Mouse (Mus musculus): ENCODE results near the gene Pdha1.

Pdha1 gene

DNA sequence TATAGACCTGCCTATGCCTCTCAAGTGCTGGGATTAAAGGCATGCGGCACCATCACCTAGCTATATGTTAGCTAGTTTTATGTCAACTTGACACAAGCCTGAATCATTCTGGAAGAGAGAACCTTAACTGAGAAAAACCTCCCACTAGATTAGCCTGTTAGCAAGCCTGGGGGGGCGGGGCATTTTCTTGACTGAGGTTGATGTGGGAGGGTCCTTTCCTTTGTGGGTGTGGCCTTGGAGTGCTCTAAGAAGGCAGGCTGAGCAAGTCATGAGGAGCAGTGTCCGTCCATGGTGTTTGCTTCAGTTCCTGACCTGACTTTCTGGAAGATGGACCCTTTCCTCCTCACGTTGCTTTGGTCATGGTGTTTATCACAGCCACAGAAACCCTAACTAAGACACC, 8.6 kb upstream of the Pdha1 start:
- TF ChIP-seq POU5F1 (IDR thresholded peaks at IDR 0.05; ENCODE audit: borderline replicate concordance, low read length) (no peak), CTCF (conservative IDR thresholded peaks at IDR 0.05; ENCODE audit: low read length) (no peak), NANOG (IDR thresholded peaks at IDR 0.05; ENCODE audit: borderline replicate concordance, low read length) (no peak)
- Histone ChIP-seq H3K36me3 (ENCODE audit: insufficient read depth, low read length) (no peaks in the 10 kb centered on the region), H3K4me3 (replicated peaks; ENCODE audit: low read length) (no peak overlapping the region), H3K27me3 (ENCODE audit: insufficient read depth, low read length) (no peaks in the 10 kb centered on the region), H3K4me1 (replicated peaks; ENCODE audit: low read depth, low read length) (no peaks in the 10 kb centered on the region), H3K9me3 (ENCODE audit: low read length) (no peaks in the 10 kb centered on the region)

DNA sequence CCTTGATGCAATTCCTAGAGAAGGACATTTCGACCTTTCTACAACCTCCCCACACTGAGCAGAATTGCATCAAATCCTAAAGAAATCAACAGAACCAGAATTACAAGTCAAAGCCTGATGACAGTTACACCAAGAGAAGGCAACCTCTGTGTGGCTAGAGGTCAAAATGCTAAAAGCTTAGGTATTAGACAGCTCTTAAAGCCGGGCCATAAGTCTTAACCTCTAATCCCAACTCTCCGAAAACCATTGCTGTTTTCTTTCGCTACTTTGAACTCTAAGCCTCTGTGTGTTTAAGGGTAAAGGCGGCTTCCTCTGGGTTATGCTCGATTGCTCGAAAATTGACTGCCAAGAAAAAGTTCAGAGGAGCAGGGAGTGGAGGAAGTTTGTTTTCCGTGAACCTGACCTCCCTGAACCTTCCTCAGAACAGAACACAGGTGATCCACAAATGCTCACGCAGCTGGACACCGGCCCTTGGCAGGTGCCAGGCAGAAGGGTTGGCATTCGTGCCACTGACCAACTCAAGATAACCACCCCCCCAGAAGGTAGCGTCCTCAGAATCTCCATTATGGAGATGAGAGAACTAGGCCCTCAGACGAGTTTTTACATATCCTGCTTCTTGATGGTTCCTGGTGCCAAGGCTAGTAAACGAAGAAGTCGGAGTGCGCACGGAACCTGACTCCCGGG, 894 bp downstream of the Pdha1 start:
- no peaks in the 10 kb centered on the region for H3K9me3 ChIP-seq (ENCODE audit: low read length)
- peaks cover 30% of the 10 kb centered on the region for H3K4me1 ChIP-seq (replicated peaks; ENCODE audit: low read depth, low read length)
- H3K36me3 ChIP-seq (ENCODE audit: insufficient read depth, low read length) = peaks cover 6% of the 10 kb centered on the region
- peak overlapping the region; percentile 84 for H3K4me3 ChIP-seq (replicated peaks; ENCODE audit: low read length)
- H3K27me3 ChIP-seq (ENCODE audit: insufficient read depth, low read length) = no peaks in the 10 kb centered on the region
- TF ChIP-seq CTCF (conservative IDR thresholded peaks at IDR 0.05; ENCODE audit: low read length) = no peak
- TF ChIP-seq NANOG (IDR thresholded peaks at IDR 0.05; ENCODE audit: borderline replicate concordance, low read length) = no peak
- TF ChIP-seq POU5F1 (IDR thresholded peaks at IDR 0.05; ENCODE audit: borderline replicate concordance, low read length) = no peak

DNA sequence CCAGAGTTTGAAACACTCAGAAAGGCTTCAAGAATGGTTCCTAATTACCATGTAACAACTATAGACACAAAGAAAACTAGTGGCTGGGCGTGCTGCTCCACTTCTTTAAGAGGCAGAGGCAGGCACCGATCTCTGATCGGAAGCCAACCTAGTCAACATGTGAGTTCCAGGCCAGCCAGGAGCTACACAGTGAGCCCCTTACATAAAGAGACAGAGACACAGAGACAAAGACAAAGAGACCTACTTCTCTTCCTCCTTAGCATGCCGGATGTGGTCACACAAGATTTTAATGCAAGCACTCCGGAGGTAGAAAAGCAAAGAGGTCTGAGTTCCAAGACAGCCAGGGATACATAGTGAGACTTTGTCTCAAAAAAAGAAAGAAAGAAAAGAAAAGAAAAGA, 2.1 kb downstream of the Pdha1 start:
- Histone ChIP-seq H3K4me1 (replicated peaks; ENCODE audit: low read depth, low read length) (peaks cover 35% of the 10 kb centered on the region), H3K9me3 (ENCODE audit: low read length) (no peaks in the 10 kb centered on the region), H3K4me3 (replicated peaks; ENCODE audit: low read length) (peak overlapping the region; percentile 84), H3K36me3 (ENCODE audit: insufficient read depth, low read length) (peaks cover 18% of the 10 kb centered on the region), H3K27me3 (ENCODE audit: insufficient read depth, low read length) (no peaks in the 10 kb centered on the region)
- no peak for TF ChIP-seq NANOG (IDR thresholded peaks at IDR 0.05; ENCODE audit: borderline replicate concordance, low read length)
- TF ChIP-seq POU5F1 (IDR thresholded peaks at IDR 0.05; ENCODE audit: borderline replicate concordance, low read length) = no peak
- no peak for TF ChIP-seq CTCF (conservative IDR thresholded peaks at IDR 0.05; ENCODE audit: low read length)

DNA sequence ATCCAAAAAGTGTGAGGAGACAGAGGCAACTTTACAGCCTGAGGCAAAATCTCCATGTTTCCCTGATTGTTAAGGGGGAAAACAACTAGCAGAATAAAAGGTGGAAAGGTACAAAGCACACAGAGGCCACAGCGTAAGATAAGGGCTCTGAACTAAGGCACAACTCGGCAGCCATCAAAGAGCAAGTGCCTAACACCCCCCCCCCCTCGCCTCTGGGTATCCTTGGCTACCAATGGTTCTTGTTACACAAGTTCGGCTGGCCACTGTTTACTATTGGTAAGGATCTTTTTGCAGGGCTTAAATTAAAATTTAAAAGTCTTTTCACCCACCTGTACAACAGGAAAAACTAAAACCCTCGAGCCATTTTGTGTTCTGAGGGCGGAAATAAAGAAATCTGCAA, 2.5 kb downstream of the Pdha1 start:
- H3K9me3 ChIP-seq (ENCODE audit: low read length) = no peaks in the 10 kb centered on the region
- no peaks in the 10 kb centered on the region for H3K27me3 ChIP-seq (ENCODE audit: insufficient read depth, low read length)
- H3K36me3 ChIP-seq (ENCODE audit: insufficient read depth, low read length) = peaks cover 22% of the 10 kb centered on the region

DNA sequence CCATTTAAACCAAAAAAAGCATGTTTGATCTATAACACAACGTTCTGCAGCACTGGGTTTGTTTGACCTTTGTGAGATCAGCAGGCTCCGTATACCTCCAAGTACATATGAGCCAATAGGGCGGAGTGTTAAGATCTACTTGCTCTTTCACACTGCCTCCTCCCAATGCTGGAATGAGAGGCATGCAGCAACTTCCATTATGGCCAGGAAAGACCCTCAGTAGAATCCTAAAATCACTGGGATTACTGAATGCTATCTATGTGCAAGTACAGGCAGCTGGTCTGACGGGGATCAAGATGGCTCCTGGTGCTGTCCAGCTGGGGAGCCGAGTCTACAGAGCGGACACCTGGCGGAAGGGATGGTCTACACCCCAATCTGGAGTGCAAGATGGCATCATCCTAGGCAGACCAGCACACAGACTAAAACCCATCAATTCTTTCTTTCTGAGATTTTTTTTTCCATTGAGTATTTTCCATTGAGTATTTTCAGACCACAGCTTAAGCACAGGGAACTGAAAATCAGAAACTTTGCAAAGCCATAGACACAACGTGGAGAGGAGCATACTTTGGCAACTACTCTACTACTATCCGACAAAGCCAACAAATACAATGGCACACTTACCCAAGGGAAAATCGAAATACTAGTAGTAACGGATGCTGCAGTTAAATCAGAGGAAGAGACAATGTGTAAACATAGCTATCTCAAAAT, 3.9 kb downstream of the Pdha1 start:
- TF ChIP-seq POU5F1 (IDR thresholded peaks at IDR 0.05; ENCODE audit: borderline replicate concordance, low read length) (no peak), NANOG (IDR thresholded peaks at IDR 0.05; ENCODE audit: borderline replicate concordance, low read length) (no peak), CTCF (conservative IDR thresholded peaks at IDR 0.05; ENCODE audit: low read length) (no peak)
- H3K4me3 ChIP-seq (replicated peaks; ENCODE audit: low read length) = peak overlapping the region; percentile 84

More for the DNA sequence above, 2.5 kb downstream of the Pdha1 start:
- H3K4me3 ChIP-seq (replicated peaks; ENCODE audit: low read length) = peak overlapping the region; percentile 84
- H3K4me1 ChIP-seq (replicated peaks; ENCODE audit: low read depth, low read length) = peaks cover 35% of the 10 kb centered on the region
- TF ChIP-seq NANOG (IDR thresholded peaks at IDR 0.05; ENCODE audit: borderline replicate concordance, low read length) = no peak
- no peak for TF ChIP-seq CTCF (conservative IDR thresholded peaks at IDR 0.05; ENCODE audit: low read length)

DNA sequence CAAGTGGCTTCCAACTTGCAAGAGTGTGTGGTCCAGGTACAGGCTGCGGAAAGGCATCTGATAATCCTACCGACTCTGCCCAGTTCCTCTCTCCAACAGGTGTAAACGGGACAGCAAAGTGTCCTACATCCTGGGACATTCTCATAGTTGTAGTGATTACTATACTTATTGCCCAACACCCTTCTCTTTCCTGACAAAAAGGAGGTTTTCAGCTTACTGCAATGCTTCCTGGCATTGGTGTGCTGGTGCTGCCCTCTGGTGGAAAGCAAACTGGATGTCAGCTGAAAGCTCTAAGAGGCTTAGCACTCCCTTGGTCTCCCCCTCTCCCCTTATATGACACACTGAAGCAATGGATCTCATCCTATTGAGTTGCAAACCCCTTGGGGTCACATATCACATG, 21.6 kb downstream of the Pdha1 start:
- Histone ChIP-seq H3K36me3 (ENCODE audit: insufficient read depth, low read length) (peaks cover 36% of the 10 kb centered on the region), H3K27me3 (ENCODE audit: insufficient read depth, low read length) (no peaks in the 10 kb centered on the region), H3K4me1 (replicated peaks; ENCODE audit: low read depth, low read length) (no peaks in the 10 kb centered on the region), H3K4me3 (replicated peaks; ENCODE audit: low read length) (no peak overlapping the region), H3K9me3 (ENCODE audit: low read length) (no peaks in the 10 kb centered on the region)
- peak; percentile 20 for TF ChIP-seq CTCF (conservative IDR thresholded peaks at IDR 0.05; ENCODE audit: low read length)
- TF ChIP-seq NANOG (IDR thresholded peaks at IDR 0.05; ENCODE audit: borderline replicate concordance, low read length) = no peak
- TF ChIP-seq POU5F1 (IDR thresholded peaks at IDR 0.05; ENCODE audit: borderline replicate concordance, low read length) = no peak

More for the DNA sequence above, 3.9 kb downstream of the Pdha1 start:
- H3K4me1 ChIP-seq (replicated peaks; ENCODE audit: low read depth, low read length) = peaks cover 30% of the 10 kb centered on the region
- no peaks in the 10 kb centered on the region for H3K27me3 ChIP-seq (ENCODE audit: insufficient read depth, low read length)
- peaks cover 36% of the 10 kb centered on the region for H3K36me3 ChIP-seq (ENCODE audit: insufficient read depth, low read length)
- no peaks in the 10 kb centered on the region for H3K9me3 ChIP-seq (ENCODE audit: low read length)

DNA sequence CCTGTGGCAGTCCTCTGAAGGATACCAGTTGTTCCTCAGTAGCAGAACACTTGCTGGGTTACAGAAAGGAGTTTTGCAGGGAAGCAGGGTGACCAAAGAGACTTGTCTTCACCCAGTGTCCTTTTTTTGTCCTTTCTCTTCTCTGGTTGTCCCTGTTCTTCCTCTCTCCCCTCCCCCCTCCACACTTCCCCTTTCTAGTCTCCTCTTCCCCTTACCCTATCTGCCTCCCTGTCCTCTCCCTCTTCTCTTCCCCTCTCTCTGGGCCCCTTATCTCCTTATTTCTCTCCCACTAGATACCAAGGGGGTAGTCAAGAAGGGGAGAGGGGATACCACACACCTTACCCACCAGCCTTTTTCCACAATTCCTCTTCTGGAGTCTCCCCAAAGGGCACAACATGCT, 22.1 kb downstream of the Pdha1 start:
- no peaks in the 10 kb centered on the region for H3K27me3 ChIP-seq (ENCODE audit: insufficient read depth, low read length)
- H3K36me3 ChIP-seq (ENCODE audit: insufficient read depth, low read length) = peaks cover 30% of the 10 kb centered on the region
- H3K4me1 ChIP-seq (replicated peaks; ENCODE audit: low read depth, low read length) = no peaks in the 10 kb centered on the region
- no peaks in the 10 kb centered on the region for H3K9me3 ChIP-seq (ENCODE audit: low read length)
- H3K4me3 ChIP-seq (replicated peaks; ENCODE audit: low read length) = no peak overlapping the region
- TF ChIP-seq POU5F1 (IDR thresholded peaks at IDR 0.05; ENCODE audit: borderline replicate concordance, low read length) = no peak
- TF ChIP-seq NANOG (IDR thresholded peaks at IDR 0.05; ENCODE audit: borderline replicate concordance, low read length) = no peak
- no peak for TF ChIP-seq CTCF (conservative IDR thresholded peaks at IDR 0.05; ENCODE audit: low read length)

DNA sequence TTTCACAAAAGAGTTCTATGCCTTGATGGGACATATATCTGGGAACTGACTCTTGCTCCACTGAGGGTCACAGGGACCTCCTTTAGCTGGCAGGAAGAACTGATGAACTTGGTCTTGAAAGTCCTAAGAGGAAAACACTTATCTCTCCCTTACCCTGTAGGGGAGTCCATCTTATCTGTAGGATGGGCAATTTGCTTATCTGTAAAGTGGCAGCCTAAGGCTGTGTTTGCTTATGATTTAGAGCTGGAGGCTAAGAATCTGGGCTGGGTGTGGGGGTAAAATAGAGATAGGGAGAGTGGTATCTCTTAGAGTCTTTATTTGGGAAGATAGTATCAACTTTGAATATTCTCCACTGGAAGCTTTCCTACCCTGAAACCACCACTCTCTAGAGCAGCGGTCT, 24.4 kb downstream of the Pdha1 start:
- Histone ChIP-seq H3K4me1 (replicated peaks; ENCODE audit: low read depth, low read length) (no peaks in the 10 kb centered on the region), H3K4me3 (replicated peaks; ENCODE audit: low read length) (no peak overlapping the region), H3K27me3 (ENCODE audit: insufficient read depth, low read length) (no peaks in the 10 kb centered on the region), H3K9me3 (ENCODE audit: low read length) (no peaks in the 10 kb centered on the region), H3K36me3 (ENCODE audit: insufficient read depth, low read length) (peaks cover 8% of the 10 kb centered on the region)
- TF ChIP-seq POU5F1 (IDR thresholded peaks at IDR 0.05; ENCODE audit: borderline replicate concordance, low read length) (no peak), NANOG (IDR thresholded peaks at IDR 0.05; ENCODE audit: borderline replicate concordance, low read length) (no peak), CTCF (conservative IDR thresholded peaks at IDR 0.05; ENCODE audit: low read length) (no peak)
